Mouse (Mus musculus) embryonic fibroblast, embryonic 13.5 days (primary cell): Measurements from ENCODE around the gene Slc25a44.

Experiments
- CTCF ChIP-seq: IDR thresholded peaks from 2 replicates; pipeline ENCODE4 v1.5.1; 2011; ENCODE audit warnings: mild to moderate bottlenecking, control low read depth, low read length, moderate library complexity, borderline replicate concordance; ENCODE audit not compliant: insufficient read depth
- POLR2A ChIP-seq: IDR thresholded peaks from 2 replicates; pipeline ENCODE4 v1.6.1; 2011; ENCODE audit warnings: low read depth, mild to moderate bottlenecking, control low read depth, low read length, moderate library complexity

DNA sequence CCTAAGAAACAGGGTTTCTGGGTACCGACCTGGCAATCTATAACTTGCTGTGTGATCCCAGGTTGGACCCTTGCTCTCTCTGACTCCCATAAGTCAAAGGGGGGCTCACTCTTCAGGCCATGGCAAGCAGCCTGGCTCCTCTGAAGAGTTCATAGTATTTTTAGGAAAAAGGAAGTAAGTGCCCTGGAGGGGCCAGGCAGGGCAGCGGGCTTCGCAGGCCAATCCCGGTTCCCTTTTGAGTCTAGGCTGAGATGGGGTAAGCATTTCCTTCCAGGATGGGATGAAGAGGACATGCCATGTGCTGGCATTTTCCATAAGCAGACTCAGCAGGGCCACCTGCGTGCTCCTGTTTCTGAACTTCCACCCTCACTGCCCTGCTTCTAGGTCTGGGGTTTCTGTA is 35.1 kb upstream of the Slc25a44 start:
- TF ChIP-seq CTCF (no peak), POLR2A (no peak)
